Mouse (Mus musculus) hindbrain, embryonic 14.5 days (tissue): ENCODE measurements around the gene Catsperz. TPM values are rescaled to one million over a fixed set of nuclear protein-coding genes. Genes with fewer than 3 reads are reported as not detected.

Experiments used
- ATAC-seq: fragments of 200-750 bp; cut with Nextera tagmentation; 2 replicates; pipeline ENCODE4 v1.8.0; 2017; ENCODE audit warnings: moderate number of reproducible peaks, mild to moderate bottlenecking, moderate TSS enrichment, moderate library complexity; ENCODE audit not compliant: low FRiP score
- DNase-seq: peaks from one replicate; pipeline ENCODE4 v3.0.0-alpha.2; 2015; ENCODE audit warnings: low spot score
- H3K27ac ChIP-seq: fragments of 300-500 bp; sonication (generic); 2 replicates; pipeline ENCODE4 v1.5.1; 2014; ENCODE audit warnings: mild to moderate bottlenecking, moderate library complexity
- H3K27me3 ChIP-seq: fragments of 300-500 bp; sonication (generic); 2 replicates; pipeline ENCODE4 v1.6.1; 2014; ENCODE audit warnings: mild to moderate bottlenecking, low read length, mixed read lengths; ENCODE audit not compliant: control insufficient read depth, insufficient read depth
- H3K36me3 ChIP-seq: fragments of 300-500 bp; sonication (generic); replicated peaks from 2 replicates; pipeline ENCODE4 v1.6.1; 2014; ENCODE audit not compliant: control insufficient read depth, insufficient read depth
- H3K4me1 ChIP-seq: fragments of 300-500 bp; sonication (generic); replicated peaks from 2 replicates; pipeline ENCODE4 v1.6.1; 2014; ENCODE audit warnings: antibody characterized with exemption, low read length, mixed read lengths; ENCODE audit not compliant: control insufficient read depth, insufficient read depth
- H3K4me2 ChIP-seq: fragments of 300-500 bp; sonication (generic); replicated peaks from 2 replicates; pipeline ENCODE4 v1.6.1; 2014; ENCODE audit warnings: mild to moderate bottlenecking, moderate library complexity
- H3K4me3 ChIP-seq: fragments of 300-500 bp; sonication (generic); replicated peaks from 2 replicates; pipeline ENCODE4 v1.5.1; 2014; ENCODE audit warnings: mild to moderate bottlenecking, low read length
- H3K9ac ChIP-seq: fragments of 300-500 bp; sonication (generic); 2 replicates; pipeline ENCODE4 v1.6.1; 2014
- H3K9me3 ChIP-seq: fragments of 300-500 bp; sonication (generic); 2 replicates; pipeline ENCODE4 v1.6.1; 2016; ENCODE audit warnings: low read length; ENCODE audit not compliant: control insufficient read depth
- WGBS: fragments of 180-500 bp; shearing (Covaris S2); extraction: QIAGEN DNeasy Blood & Tissue Kit; methylation state at CpG from one replicate; pipeline ENCODE4 v1.1.7; 2014; 5-methylcytosine and 5-hydroxymethylcytosine counted together
- polyA plus RNA-seq: library from polyadenylated mRNA; unstranded; fragments of >200 nt; fragmentation: Nextera tagmentation; extraction: Ambion mirVana; gene quantifications from 2 replicates; pipeline ENCODE4 v1.2.1, GENCODE M21; 2014

Gene Catsperz
- polyA plus RNA-seq, 1 experiment from 2014 or later = 1.7 TPM

GRCm38 (mm10) chr19:6968491-6969271 lies 43.5 kb upstream of the Catsperz start:
- WGBS = 17% methylated on average over 15 of the region's 15 CpGs
- Histone ChIP-seq H3K27ac (no peak overlapping the region), H3K4me2 (peak overlapping the region; percentile 47), H3K4me1 (peaks cover 9% of the 10 kb centered on the region), H3K27me3 (peaks cover 23% of the 10 kb centered on the region), H3K36me3 (no peaks in the 10 kb centered on the region), H3K9ac (no peak overlapping the region; the same call in 1 of the 2 replicates), H3K9me3 (no peaks in the 10 kb centered on the region), H3K4me3 (peak overlapping the region; percentile 39)
- DNase-seq (no peak), ATAC-seq (no peak)

- peaks cover 19% of the 10 kb centered on the region; the same call in 1 of the 2 replicates for H3K36me3 ChIP-seq
- no peaks in the 10 kb centered on the region for H3K27me3 ChIP-seq
- no peaks in the 10 kb centered on the region for H3K9me3 ChIP-seq
- no peak overlapping the region for H3K4me3 ChIP-seq
- H3K9ac ChIP-seq = no peak overlapping the region
- peaks cover 9% of the 10 kb centered on the region for H3K4me1 ChIP-seq
- ATAC-seq (no peak), DNase-seq (no peak)
- no peak overlapping the region for H3K4me2 ChIP-seq
- no peak overlapping the region for H3K27ac ChIP-seq
- WGBS = 83% methylated on average over 10 of the region's 10 CpGs
These were observed 31.3 kb upstream of the Catsperz start for GRCm38 (mm10) chr19:6956461-6956860.

- Histone ChIP-seq H3K4me2 (no peak overlapping the region), H3K4me3 (no peak overlapping the region), H3K36me3 (peaks cover 19% of the 10 kb centered on the region; the same call in 1 of the 2 replicates), H3K9me3 (no peaks in the 10 kb centered on the region), H3K4me1 (peaks cover 9% of the 10 kb centered on the region), H3K27me3 (no peaks in the 10 kb centered on the region), H3K9ac (no peak overlapping the region), H3K27ac (no peak overlapping the region)
- WGBS = 90% methylated on average over 7 of the region's 7 CpGs
- DNase-seq (no peak), ATAC-seq (no peak)
These were observed 30.2 kb upstream of the Catsperz start for GRCm38 (mm10) chr19:6955424-6955823.

GRCm38 (mm10) chr19:6954046-6954445 lies 28.9 kb upstream of the Catsperz start:
- no peak overlapping the region for H3K9ac ChIP-seq
- no peak overlapping the region for H3K4me3 ChIP-seq
- DNase-seq (no peak), ATAC-seq (no peak)
- no peaks in the 10 kb centered on the region for H3K9me3 ChIP-seq
- no peak overlapping the region for H3K4me2 ChIP-seq
- H3K27me3 ChIP-seq = no peaks in the 10 kb centered on the region
- peaks cover 19% of the 10 kb centered on the region for H3K4me1 ChIP-seq
- 0 out of 2 replicates have a peak, but pooled peaks cover 19% of the 10 kb centered on the region for H3K36me3 ChIP-seq
- WGBS = 60% methylated on average over 9 of the region's 9 CpGs
- no peak overlapping the region for H3K27ac ChIP-seq

GRCm38 (mm10) chr19:6952712-6953037 lies 27.5 kb upstream of the Catsperz start:
- peak overlapping the region; percentile 47; the same call in 1 of the 2 replicates for H3K4me3 ChIP-seq
- peak overlapping the region; percentile 90; the same call in 1 of the 2 replicates for H3K27ac ChIP-seq
- peaks cover 13% of the 10 kb centered on the region; the same call in 1 of the 2 replicates for H3K36me3 ChIP-seq
- peak overlapping the region; percentile 63 for H3K9ac ChIP-seq
- DNase-seq (no peak), ATAC-seq (no peak)
- H3K9me3 ChIP-seq = no peaks in the 10 kb centered on the region
- H3K4me2 ChIP-seq = peak overlapping the region; percentile 93
- peaks cover 19% of the 10 kb centered on the region for H3K4me1 ChIP-seq
- 41% methylated on average over 3 of the region's 3 CpGs for WGBS
- H3K27me3 ChIP-seq = no peaks in the 10 kb centered on the region

- WGBS = 4% methylated on average over 31 of the region's 31 CpGs
These were observed 27.0 kb upstream of the Catsperz start for GRCm38 (mm10) chr19:6951994-6952711.

GRCm38 (mm10) chr19:6951381-6951968 lies 26.3 kb upstream of the Catsperz start:
- peak overlapping the region; percentile 47 for H3K4me3 ChIP-seq
- peaks cover 19% of the 10 kb centered on the region for H3K4me1 ChIP-seq
- peak; percentile 89 for DNase-seq
- H3K36me3 ChIP-seq = peaks cover 16% of the 10 kb centered on the region; the same call in 1 of the 2 replicates
- peak; percentile 80 for ATAC-seq
- H3K9me3 ChIP-seq = no peaks in the 10 kb centered on the region
- under 1% methylated on average over 35 of the region's 35 CpGs for WGBS
- peak overlapping the region; percentile 63 for H3K9ac ChIP-seq
- H3K27me3 ChIP-seq = no peaks in the 10 kb centered on the region
- peak overlapping the region; percentile 90 for H3K27ac ChIP-seq
- H3K4me2 ChIP-seq = peak overlapping the region; percentile 93

More at GRCm38 (mm10) chr19:6951994-6952711, 27.0 kb upstream of the Catsperz start:
- Histone ChIP-seq H3K4me2 (peak overlapping the region; percentile 93), H3K9me3 (no peaks in the 10 kb centered on the region), H3K4me1 (peaks cover 19% of the 10 kb centered on the region), H3K36me3 (peaks cover 14% of the 10 kb centered on the region; the same call in 1 of the 2 replicates), H3K9ac (peak overlapping the region; percentile 63), H3K4me3 (peak overlapping the region; percentile 47), H3K27me3 (no peaks in the 10 kb centered on the region), H3K27ac (peak overlapping the region; percentile 90)
- peak; percentile 13; the same call in 1 of the 2 replicates for ATAC-seq
- DNase-seq = peak; percentile 55

GRCm38 (mm10) chr19:6950613-6951153 lies 25.5 kb upstream of the Catsperz start:
- H3K9ac ChIP-seq = peak overlapping the region; percentile 63
- H3K36me3 ChIP-seq = peaks cover 17% of the 10 kb centered on the region; the same call in 1 of the 2 replicates
- DNase-seq = peak; percentile 78
- H3K27ac ChIP-seq = peak overlapping the region; percentile 90
- peak overlapping the region; percentile 47 for H3K4me3 ChIP-seq
- no peaks in the 10 kb centered on the region for H3K27me3 ChIP-seq
- H3K4me2 ChIP-seq = peak overlapping the region; percentile 93
- H3K9me3 ChIP-seq = no peaks in the 10 kb centered on the region
- ATAC-seq = peak; percentile 36
- H3K4me1 ChIP-seq = peaks cover 19% of the 10 kb centered on the region
- WGBS = under 1% methylated on average over 28 of the region's 28 CpGs
